Mouse (Mus musculus): ENCODE data around the gene Hes3.

The Hes3 gene

GRCm38 (mm10) chr4:152291562-152291961, at the start of gene Hes3:
Gene Hes3 (minus strand): TSS chr4:152291662.
- no peak for DNase-seq (ENCODE audit: low spot score in 2 of 2)

GRCm38 (mm10) chr4:152340584-152341284, 49.3 kb upstream of the Hes3 start:
- DNase-seq (ENCODE audit: low spot score in 2 of 2): no peak

GRCm38 (mm10) chr4:152339293-152339790, 47.9 kb upstream of the Hes3 start:
- DNase-seq (ENCODE audit: low spot score in 2 of 2): no peak

- DNase-seq (ENCODE audit: low spot score in 2 of 2): no peak
Measured at GRCm38 (mm10) chr4:152338419-152339292, 47.2 kb upstream of the Hes3 start, which contains the start of gene Chd5. Gene Chd5 (plus strand): TSS chr4:152338651.

DNA sequence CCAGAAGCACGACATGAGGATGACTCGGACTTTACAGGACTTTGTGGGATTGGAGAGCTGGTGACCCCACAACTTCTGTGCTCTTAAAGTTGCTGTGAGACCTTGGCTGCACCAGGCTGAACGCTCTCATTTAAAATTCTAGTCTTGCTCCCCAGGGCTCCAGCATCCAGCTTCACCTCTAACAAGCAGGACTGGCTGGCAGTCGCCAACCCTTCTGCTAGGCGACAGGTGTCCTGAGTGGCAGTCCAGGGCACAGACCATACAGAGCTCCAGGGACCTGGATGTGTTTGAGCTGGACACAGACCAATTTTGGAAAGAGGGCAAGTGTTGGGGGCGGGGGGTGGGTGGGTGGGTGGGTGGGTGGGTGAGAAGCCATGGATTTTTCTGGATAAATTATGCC, 46.3 kb upstream of the Hes3 start:
- DNase-seq (ENCODE audit: low spot score in 2 of 2): no peak

DNA sequence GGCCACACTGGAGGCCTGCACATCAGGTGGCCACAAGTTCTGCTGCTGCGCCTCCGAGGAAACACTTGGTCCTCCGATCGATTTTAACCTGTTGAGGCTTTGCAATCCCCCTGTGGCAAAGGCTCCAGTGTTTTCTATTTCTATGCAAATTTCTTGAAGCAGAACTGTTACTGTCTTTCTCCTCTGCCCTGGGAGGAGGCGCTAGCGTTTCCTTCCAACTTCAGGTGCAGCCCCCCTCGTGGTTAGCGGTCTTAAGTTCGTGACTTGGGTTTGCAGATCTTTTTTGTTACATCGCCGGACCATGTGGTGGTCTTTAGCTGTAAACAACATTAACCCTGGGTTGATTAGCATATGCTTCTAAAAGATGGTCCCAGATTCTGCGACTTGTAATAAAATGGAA, 42.1 kb upstream of the Hes3 start:
- no peak for DNase-seq (ENCODE audit: low spot score in 2 of 2)

- DNase-seq (ENCODE audit: low spot score in 2 of 2): peak; percentile 50 to 68
Measured at GRCm38 (mm10) chr4:152332952-152333351, 41.5 kb upstream of the Hes3 start.

DNA sequence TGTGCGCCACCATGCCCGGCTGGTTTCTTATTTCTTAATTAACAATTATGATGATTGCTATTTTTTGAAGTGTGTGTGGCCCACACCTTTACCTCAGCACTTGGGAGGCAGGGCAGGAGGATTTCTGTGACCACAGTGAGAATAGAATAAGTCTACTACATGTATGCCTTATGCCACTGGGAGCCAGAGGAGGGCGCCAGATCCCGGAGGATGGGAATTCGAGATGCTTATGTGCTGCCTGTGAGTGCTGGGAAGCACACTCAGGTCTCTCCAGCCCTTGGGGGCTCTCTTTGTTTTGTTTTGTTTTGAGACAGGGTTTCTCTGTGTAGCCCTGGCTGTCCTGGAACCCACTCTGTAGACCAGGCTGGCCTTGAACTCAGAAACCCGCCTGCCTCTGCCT, 37.2 kb upstream of the Hes3 start:
- DNase-seq (ENCODE audit: low spot score in 2 of 2): no peak

DNA sequence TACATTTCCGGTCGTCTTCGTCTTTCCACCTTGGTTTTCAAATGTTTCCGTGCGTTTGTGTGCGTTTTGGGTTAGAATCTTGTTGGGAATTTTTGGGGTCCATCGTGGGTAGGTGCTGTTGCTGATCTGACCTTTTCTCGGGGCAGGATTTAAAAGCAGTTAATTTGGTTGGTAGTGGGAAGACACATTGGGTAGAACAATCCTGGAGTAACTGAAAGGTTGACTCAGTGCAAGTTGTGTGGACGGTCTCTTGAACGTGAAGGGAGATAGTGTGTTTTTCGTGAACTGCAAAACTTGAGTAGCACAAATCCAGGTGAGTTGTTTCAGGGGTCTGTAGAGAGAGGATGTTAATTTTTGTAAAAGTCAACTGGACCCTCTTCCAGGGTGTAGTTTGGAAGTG, 35.1 kb upstream of the Hes3 start:
- DNase-seq (ENCODE audit: low spot score in 2 of 2): no peak

- DNase-seq (ENCODE audit: low spot score in 2 of 2): peak; percentile 84 to 93
Measured at GRCm38 (mm10) chr4:152325574-152326411, 34.3 kb upstream of the Hes3 start, which contains the start of gene Rpl22. Gene Rpl22 (plus strand): TSS chr4:152325742.

- no peak for DNase-seq (ENCODE audit: low spot score in 2 of 2)
Measured at GRCm38 (mm10) chr4:152324641-152325562, 33.4 kb upstream of the Hes3 start.

DNA sequence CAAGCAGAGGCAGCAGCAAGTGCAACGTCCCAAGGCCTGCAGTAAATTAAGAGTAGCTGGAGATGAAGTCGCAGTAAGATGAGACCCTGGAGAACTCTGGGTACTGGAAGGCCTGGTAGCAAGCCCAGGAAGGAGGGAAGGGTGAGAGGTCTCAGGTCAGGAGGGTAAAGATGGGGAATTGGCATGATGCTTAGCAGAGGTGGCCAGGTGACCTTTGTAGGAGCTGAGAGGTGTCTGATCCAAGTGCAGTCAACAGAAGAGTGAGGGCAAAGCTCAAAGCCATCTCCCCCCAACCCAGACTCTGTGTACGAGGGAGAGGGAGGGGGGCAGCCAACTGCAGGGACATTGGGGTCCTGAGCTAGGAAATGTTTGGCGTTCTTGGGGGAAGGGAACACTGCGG, 30.0 kb upstream of the Hes3 start:
- no peak for DNase-seq (ENCODE audit: low spot score in 2 of 2)

- DNase-seq (ENCODE audit: low spot score in 2 of 2): peak; percentile 38 to 54
Measured at GRCm38 (mm10) chr4:152318517-152319234, 27.2 kb upstream of the Hes3 start, which contains the start of gene Rnf207. Gene Rnf207 (minus strand): TSS chr4:152318993.

- no peak for DNase-seq (ENCODE audit: low spot score in 2 of 2)
Measured at GRCm38 (mm10) chr4:152317631-152318033, 26.2 kb upstream of the Hes3 start.

- DNase-seq (ENCODE audit: low spot score in 2 of 2): no peak
Measured at GRCm38 (mm10) chr4:152315498-152316213, 24.2 kb upstream of the Hes3 start.

DNA sequence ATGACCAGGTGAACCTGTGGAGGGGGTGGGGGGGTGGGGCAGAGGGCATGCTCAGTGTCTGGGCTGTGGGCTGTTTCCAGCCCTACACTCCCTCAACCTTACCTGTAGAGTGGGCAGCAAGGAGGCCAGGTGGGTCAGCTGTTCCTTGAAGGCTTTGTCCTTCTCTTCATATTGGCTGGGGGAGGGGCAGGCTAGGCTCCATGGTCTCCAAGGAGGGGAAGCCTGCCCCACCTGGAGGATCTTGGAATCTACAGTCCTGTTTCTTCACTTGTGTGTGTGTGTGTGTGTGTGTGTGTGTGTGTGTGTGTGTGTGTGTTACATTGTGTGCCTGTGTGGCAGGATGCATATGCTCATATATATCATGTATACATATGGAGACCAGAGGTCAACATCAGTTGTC, 22.5 kb upstream of the Hes3 start:
- no peak for DNase-seq (ENCODE audit: low spot score in 2 of 2)

DNA sequence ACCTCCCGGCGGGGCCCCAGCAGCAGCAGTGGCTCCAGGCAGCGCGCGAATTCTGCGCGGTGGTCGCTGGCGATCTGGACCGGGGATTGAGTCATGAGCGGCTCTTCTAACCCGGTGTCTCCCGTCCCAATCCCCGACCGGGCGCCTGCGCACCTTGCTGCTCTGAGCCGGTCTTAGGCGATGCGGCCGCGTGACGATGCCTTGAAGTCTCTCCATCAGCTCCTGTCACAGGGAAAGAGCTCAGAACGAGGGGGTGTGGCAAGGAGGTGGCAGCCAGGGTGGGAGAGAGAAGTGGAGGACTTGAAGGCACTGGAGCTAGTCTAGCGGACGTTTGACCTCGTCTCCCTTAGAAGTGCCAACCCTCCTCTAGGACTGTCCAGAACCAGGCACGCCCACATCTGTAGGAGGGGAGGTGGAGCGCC, 21.8 kb upstream of the Hes3 start:
- no peak for DNase-seq (ENCODE audit: low spot score in 2 of 2)

DNA sequence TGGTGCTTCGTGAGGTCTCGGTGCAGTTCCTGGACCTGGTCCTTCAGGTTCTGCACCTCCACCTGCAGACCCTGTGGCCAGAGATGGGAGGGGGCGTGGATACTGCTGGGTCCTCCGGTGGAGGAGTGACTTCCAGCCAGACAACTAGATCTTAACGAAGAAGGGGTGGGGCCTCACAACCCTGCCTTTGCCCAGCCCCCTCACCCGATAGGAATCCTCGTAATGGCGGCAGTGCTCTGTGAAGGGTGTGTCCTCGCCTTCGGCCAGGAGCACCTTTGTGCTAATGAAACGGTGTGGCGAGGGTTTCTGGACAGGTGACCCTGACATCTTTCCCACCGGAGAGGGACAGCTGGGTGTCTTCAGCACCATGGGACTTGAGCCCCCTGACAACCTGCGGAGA, 20.7 kb upstream of the Hes3 start:
- DNase-seq (ENCODE audit: low spot score in 2 of 2): no peak

GRCm38 (mm10) chr4:152307542-152307941, 16.1 kb upstream of the Hes3 start:
- DNase-seq (ENCODE audit: low spot score in 2 of 2): no peak
